Mouse (Mus musculus) forebrain, embryonic 10.5 days (tissue): ENCODE measurements at regions not wholly inside any gene's neighbourhood (a gene's known extent, or its start where the extent isn't known, plus 50 kb on each side); places are given as distances from the start of the nearest gene placed in this dataset.
"Not testable (repeated sequence)": the region's sequence is repeated elsewhere in the genome, so short reads cannot be mapped to it uniquely, and the experiment has no call there.

Experiments
- DNase-seq: peaks from one replicate; pipeline ENCODE4 v3.0.0-alpha.2; 2017; ENCODE audit warnings: low spot score; ENCODE audit errors: extremely low spot score
- H3K27ac ChIP-seq: fragments of 300-500 bp; sonication (generic); 2 replicates; pipeline ENCODE4 v1.5.1; 2016; ENCODE audit warnings: mild to moderate bottlenecking
- H3K27me3 ChIP-seq: fragments of 300-500 bp; sonication (generic); 2 replicates; pipeline ENCODE4 v1.6.1; 2016; ENCODE audit warnings: mild to moderate bottlenecking; ENCODE audit not compliant: poor library complexity, severe bottlenecking
- H3K36me3 ChIP-seq: fragments of 300-500 bp; sonication (generic); replicated peaks from 2 replicates; pipeline ENCODE4 v1.6.1; 2016; ENCODE audit warnings: mild to moderate bottlenecking, moderate library complexity
- H3K4me1 ChIP-seq: fragments of 300-500 bp; sonication (generic); 2 replicates; pipeline ENCODE4 v1.6.1; 2016
- H3K4me3 ChIP-seq: fragments of 300-500 bp; sonication (generic); 2 replicates; pipeline ENCODE4 v1.5.1; 2016; ENCODE audit warnings: mild to moderate bottlenecking, moderate library complexity
- H3K9me3 ChIP-seq: fragments of 300-500 bp; sonication (generic); 2 replicates; pipeline ENCODE4 v1.6.1; 2016; ENCODE audit warnings: mild to moderate bottlenecking, moderate library complexity
- WGBS: fragments of 180-500 bp; shearing (Covaris S2); methylation state at CpG from one replicate; pipeline ENCODE4 v1.1.7; 2016; 5-methylcytosine and 5-hydroxymethylcytosine counted together

DNA sequence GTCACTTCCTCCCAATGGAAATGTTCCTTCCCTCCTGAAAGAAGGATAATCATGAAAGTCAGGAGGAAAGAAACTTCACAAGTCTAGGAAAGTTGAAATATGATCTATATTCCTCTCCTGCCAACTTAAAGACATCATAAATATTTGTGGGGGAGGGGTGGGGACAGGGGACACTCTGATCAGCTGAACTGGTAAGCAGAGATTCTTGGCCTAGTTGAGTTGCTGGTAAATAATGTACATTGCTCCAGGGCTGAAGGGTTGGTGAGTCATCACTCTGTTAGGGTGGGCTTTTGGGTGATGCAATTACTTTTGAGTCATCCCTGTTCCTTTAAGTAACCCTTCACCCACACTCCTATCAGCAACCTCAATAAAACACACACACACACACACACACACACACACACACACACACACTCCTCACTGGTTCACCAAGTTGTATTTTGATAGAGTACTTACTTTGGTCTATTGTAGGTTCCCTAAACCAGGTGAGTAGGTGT, 56.0 kb downstream of the Ccdc71l start:
- no peaks in the 10 kb centered on the region for H3K27me3 ChIP-seq
- H3K27ac ChIP-seq, result no peak overlapping the region
- H3K4me3 ChIP-seq, result no peak overlapping the region
- DNase-seq, result no peak
- no peaks in the 10 kb centered on the region for H3K36me3 ChIP-seq
- H3K4me1 ChIP-seq, result no peaks in the 10 kb centered on the region
- H3K9me3 ChIP-seq, result no peaks in the 10 kb centered on the region

DNA sequence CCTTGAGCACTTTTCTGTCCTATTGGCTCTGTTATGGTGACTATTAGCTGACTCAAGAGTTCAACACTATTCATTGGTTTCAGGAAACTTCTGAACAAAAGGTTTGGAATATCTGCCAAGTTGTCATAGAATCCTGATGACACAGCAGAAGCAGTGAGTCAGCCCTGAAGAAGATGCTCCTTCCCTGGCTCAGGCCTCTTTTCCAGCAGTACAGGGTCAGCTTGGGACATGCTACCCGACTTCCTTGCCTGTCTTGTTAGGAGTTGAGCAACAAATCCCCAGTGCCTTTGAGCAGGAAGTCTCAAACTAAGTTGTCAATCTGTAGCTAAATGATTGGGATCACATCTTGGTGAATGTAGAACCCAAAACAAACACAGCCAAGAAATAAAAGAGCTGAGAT, 56.6 kb downstream of the Ccdc71l start:
- DNase-seq, result no peak
- WGBS, result 68% methylated on average over 1 of the region's 1 CpGs

DNA sequence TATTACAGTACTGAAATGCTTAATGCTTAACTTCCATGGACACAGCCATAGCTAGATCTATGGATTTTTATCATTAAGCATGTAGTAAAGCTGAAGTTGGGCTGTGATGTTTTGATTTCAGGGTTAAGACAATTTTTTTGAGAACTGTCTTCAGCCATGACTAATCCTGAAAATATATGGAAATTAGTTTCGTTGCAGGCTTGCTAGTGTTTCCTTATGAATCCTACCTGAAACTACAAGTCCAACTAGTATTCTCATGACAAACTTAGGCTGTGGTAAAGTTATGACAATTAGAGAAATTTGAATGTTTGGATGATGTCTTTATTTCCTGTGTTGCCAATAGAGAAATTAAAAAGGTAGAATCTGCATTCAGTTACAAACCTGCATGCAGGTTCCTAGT, 59.7 kb downstream of the Ccdc71l start:
- WGBS, result 77% methylated on average over 1 of the region's 1 CpGs

More for the DNA sequence above, 56.6 kb downstream of the Ccdc71l start:
- no peaks in the 10 kb centered on the region for H3K27me3 ChIP-seq
- H3K4me1 ChIP-seq, result no peaks in the 10 kb centered on the region
- no peak overlapping the region for H3K27ac ChIP-seq
- H3K36me3 ChIP-seq, result no peaks in the 10 kb centered on the region
- no peaks in the 10 kb centered on the region for H3K9me3 ChIP-seq
- no peak overlapping the region for H3K4me3 ChIP-seq

DNA sequence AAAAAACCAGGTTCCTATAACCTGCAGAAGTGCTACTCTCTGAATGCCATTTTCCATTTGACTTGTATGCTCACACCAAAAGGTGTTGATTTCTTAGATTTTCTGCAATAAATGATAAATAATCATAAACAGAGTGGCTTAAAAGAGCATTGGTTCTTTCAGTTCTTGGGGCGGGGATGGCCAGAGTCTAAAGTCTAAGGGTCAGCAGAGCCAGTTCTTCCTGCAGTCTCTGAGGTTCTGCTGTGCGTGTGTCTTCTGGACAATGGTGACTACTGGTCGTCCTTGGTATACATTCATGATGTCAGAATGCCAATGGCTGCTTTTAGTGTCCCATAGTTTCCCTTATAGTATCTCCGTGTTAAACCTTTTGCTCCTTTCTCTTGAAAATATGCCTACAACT, 66.3 kb downstream of the Ccdc71l start:
- Histone ChIP-seq H3K36me3 (no peaks in the 10 kb centered on the region), H3K27me3 (no peaks in the 10 kb centered on the region), H3K4me3 (no peak overlapping the region), H3K4me1 (no peaks in the 10 kb centered on the region), H3K27ac (no peak overlapping the region), H3K9me3 (no peaks in the 10 kb centered on the region)
- 85% methylated on average over 4 of the region's 4 CpGs for WGBS
- DNase-seq, result no peak

More for the DNA sequence above, 59.7 kb downstream of the Ccdc71l start:
- H3K27me3 ChIP-seq, result no peaks in the 10 kb centered on the region
- DNase-seq, result no peak
- no peak overlapping the region for H3K4me3 ChIP-seq
- no peaks in the 10 kb centered on the region for H3K4me1 ChIP-seq
- no peaks in the 10 kb centered on the region for H3K36me3 ChIP-seq
- H3K9me3 ChIP-seq, result no peaks in the 10 kb centered on the region
- H3K27ac ChIP-seq, result no peak overlapping the region

DNA sequence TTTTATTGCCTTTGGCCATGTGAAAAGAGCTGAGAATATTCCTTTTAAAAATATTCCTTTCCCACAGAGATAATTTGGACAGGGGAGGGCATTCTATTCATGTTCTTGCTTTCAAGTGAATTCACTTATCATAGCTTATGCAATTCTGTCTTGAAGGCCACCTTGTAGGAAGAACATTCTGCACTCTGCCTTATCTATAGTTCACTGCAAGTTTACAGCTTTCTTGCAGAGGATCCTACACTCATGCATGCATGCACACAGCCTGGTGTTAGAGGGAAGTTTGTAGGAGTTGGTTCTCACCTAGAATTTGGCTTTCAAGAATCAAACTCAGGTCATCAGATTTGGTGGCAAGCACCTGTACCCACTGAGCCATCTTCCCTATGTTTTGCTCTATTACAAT, 67.4 kb downstream of the Ccdc71l start:
- DNase-seq, result no peak
- H3K9me3 ChIP-seq, result no peaks in the 10 kb centered on the region
- no peaks in the 10 kb centered on the region for H3K36me3 ChIP-seq
- H3K27me3 ChIP-seq, result no peaks in the 10 kb centered on the region
- no peak overlapping the region for H3K27ac ChIP-seq
- H3K4me3 ChIP-seq, result no peak overlapping the region
- H3K4me1 ChIP-seq, result no peaks in the 10 kb centered on the region

DNA sequence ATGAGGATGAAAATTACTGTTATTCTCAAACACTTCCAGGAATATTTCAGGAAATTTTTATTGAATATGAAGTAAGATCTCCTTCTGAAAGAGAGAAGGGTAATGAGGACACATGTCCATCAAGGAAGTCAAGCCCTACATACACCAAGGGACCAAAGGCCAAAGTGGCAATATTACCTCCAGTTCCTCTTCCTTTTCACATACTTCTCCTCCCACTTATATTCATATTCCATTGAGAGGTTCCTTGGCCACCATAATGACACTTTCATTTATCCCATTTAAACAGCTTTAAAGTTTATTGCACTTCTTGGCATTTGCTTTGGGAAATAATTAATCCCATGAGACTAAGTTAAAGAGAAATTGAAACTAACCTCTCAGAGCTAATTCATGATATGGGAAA, 70.9 kb downstream of the Ccdc71l start:
- Histone ChIP-seq H3K4me3 (no peak overlapping the region), H3K27ac (no peak overlapping the region), H3K9me3 (no peaks in the 10 kb centered on the region), H3K27me3 (no peaks in the 10 kb centered on the region), H3K4me1 (no peaks in the 10 kb centered on the region), H3K36me3 (no peaks in the 10 kb centered on the region)
- no peak for DNase-seq

DNA sequence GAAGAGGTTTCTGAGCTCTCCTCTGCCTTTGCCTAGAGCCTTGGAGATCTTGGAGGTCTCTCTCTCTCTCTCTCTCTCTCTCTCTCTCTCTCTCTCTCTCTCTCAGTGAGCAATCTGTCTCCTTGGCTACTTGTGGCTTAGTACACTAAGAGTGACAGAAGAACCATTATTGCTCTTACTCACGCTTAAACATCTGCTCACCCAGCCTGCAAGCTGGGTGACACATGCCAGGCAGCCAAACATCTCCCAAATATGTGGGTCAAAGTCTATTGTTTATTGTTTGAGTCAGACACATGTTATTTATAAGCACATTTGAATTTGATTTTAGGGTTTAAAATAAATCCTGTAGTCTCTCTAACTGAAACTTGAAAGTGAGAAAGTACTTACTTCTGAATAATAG, 72.7 kb downstream of the Ccdc71l start:
- no peaks in the 10 kb centered on the region for H3K36me3 ChIP-seq
- DNase-seq, result no peak
- no peak overlapping the region for H3K27ac ChIP-seq
- H3K4me1 ChIP-seq, result no peaks in the 10 kb centered on the region
- 70% methylated on average over 1 of the region's 1 CpGs for WGBS
- H3K9me3 ChIP-seq, result no peaks in the 10 kb centered on the region
- H3K27me3 ChIP-seq, result no peaks in the 10 kb centered on the region
- H3K4me3 ChIP-seq, result no peak overlapping the region

DNA sequence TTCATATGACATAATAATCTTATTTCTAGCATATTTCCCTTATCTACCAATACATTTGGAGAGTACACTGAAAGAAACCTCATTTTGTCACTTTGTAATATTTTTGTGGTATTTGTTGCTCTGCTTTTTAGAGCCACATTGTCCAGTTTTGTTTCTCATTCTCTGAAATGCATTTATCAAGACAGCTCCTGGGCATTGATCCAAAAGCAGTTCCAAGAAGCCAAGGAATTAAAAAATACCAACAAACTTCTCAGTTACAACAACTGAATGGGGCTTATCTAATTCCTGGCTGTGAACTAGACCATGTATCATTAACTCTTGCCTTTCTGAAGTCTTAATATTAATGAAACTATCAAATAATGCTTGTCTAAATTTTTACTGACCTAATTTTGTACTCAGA, 76.3 kb downstream of the Ccdc71l start:
- Histone ChIP-seq H3K9me3 (no peaks in the 10 kb centered on the region), H3K4me3 (no peak overlapping the region), H3K4me1 (no peaks in the 10 kb centered on the region), H3K36me3 (no peaks in the 10 kb centered on the region), H3K27ac (no peak overlapping the region), H3K27me3 (no peaks in the 10 kb centered on the region)
- DNase-seq, result no peak

DNA sequence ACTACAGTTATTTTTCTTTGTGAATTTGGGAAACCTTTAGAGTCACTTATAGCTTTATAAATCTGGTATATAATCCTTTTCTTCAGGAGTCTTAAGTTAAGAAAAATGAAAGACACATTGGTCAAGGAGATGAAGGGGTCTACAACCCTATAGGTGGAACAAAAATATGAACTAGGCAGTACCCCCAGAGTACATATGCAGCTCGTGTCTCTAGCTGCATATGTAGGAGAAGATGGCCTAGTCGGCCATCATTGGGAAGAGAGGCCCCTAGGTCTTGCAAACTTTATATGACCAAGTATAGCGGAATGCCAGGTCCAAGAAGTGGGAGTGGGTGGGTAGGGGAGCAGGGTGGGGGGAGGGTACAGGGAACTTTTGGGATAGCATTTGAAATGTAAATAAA, 76.7 kb downstream of the Ccdc71l start:
- DNase-seq, result not testable (repeated sequence)

DNA sequence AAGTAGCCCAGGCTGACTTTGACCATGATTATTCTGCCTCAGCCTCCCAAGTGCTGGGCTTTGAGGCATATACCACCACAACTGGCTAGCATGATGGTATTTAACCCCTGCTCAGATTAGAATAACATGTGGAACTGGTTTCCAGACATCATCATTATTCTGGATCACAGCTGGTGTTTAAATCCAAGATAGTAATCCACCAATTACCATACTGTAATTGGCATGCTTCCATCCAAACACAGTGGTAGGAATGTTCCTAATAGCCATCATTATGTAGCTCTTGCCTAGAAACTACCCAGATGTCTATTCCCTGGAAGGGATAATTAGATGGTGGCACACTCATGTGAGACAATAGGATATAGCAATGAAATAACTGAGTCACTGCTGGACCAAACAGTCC, 77.4 kb downstream of the Ccdc71l start:
- H3K9me3 ChIP-seq, result no peaks in the 10 kb centered on the region
- H3K27me3 ChIP-seq, result no peaks in the 10 kb centered on the region
- H3K4me1 ChIP-seq, result no peaks in the 10 kb centered on the region
- H3K27ac ChIP-seq, result no peak overlapping the region
- H3K36me3 ChIP-seq, result no peaks in the 10 kb centered on the region
- no peak overlapping the region for H3K4me3 ChIP-seq
- no peak for DNase-seq

More for the DNA sequence above, 76.7 kb downstream of the Ccdc71l start:
- not testable (repeated sequence) for H3K36me3 ChIP-seq, H3K27me3 ChIP-seq, H3K27ac ChIP-seq, H3K4me1 ChIP-seq, H3K9me3 ChIP-seq, H3K4me3 ChIP-seq
- WGBS, result 89% methylated on average over 3 of the region's 3 CpGs

DNA sequence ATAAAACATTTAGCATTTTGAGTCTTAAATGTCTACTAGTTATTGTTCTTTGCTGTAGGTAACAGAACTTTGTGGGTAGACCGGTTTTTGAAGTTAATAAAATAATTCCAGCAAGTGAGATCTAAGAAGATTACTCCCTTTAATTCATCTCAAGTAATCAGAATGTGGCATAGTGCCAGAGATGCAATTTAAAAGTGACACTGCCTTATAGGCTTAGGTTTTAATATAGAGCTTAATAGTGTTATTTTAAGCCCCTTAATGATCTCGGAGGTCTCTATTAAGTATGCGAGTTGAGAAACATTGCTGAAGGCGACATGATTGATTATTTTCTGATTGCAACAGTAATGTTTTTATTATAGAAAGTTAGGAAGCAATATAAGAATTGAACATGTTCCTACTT, 78.3 kb downstream of the Ccdc71l start:
- H3K9me3 ChIP-seq, result no peaks in the 10 kb centered on the region
- DNase-seq, result no peak
- WGBS, result 86% methylated on average over 4 of the region's 4 CpGs
- no peaks in the 10 kb centered on the region for H3K27me3 ChIP-seq
- no peaks in the 10 kb centered on the region for H3K36me3 ChIP-seq
- no peak overlapping the region for H3K27ac ChIP-seq
- no peaks in the 10 kb centered on the region for H3K4me1 ChIP-seq
- H3K4me3 ChIP-seq, result no peak overlapping the region

DNA sequence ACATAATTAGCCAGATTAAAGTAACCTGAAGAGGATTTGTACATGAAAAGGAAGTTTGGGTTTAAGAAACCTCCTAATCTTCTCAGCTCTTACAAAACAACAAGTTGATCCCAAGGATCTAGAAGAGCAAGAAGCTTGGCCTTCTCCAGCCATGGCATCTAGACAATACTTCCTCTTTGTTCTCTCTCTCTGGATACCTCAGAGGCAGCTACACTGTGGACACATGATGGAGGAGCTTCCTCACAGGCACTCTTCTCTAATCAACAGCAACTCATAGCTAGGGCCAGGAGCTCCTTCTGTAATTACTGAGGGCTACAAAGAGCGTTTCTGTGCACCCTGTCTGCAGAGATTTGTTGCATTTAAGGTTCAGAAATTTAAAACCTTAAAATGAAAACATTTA, 79.9 kb downstream of the Ccdc71l start:
- Histone ChIP-seq H3K4me1 (no peaks in the 10 kb centered on the region), H3K9me3 (no peaks in the 10 kb centered on the region), H3K4me3 (no peak overlapping the region), H3K27me3 (no peaks in the 10 kb centered on the region), H3K36me3 (no peaks in the 10 kb centered on the region), H3K27ac (no peak overlapping the region)
- DNase-seq, result no peak
- WGBS, result 85% methylated on average over 1 of the region's 1 CpGs

DNA sequence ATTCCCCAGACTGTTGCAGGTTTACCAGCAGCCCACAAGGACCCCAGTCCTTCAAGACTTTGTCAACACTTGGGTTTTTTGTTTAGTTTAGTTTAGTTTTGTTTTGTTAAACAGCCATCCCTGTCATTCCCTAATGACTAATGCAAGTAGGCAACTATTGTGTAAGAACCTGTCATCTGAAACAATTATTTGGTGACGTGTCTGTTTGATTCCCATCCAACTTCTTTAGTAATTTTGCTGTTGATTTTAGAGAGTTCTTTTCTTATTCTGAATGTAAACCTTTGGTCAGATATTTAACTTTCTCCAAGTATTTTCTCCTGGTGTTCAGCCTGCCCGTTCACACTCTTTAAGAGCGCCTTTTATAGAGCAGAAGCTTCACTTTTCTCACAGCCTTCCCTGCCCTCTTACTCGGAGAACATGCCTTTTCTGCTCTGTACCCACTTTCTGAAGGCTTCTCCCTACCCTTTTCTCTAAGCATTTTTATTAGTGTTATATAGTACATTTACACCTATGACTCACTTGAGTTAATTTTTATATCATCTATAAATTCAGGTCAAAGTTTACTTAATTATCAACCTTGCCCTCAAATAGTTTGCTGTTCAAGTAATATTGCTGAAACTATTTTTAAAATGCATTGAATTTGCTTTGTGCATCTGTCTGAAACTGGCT, 82.0 kb downstream of the Ccdc71l start:
- no peak overlapping the region for H3K27ac ChIP-seq

DNA sequence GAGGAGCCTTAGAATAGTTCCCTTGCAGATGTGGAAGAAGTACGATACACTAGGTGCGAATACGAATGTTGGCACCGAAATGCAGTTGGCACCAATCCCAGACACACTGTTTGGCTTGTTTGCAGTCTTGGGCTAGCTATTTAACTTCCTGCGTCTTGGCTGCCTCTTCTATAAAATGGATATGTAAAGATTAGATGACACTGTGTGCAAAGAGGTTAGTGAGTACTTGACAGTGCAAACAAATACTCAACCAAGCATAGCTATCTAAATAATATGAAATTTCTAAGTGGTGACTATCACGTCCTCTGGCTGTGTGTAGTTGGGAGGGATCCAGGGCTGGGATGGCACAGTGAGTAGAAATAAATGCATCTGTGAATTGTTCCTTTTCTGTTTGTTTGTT, 86.9 kb downstream of the Ccdc71l start:
- no peak for DNase-seq
- Histone ChIP-seq H3K4me3 (no peak overlapping the region), H3K27me3 (no peaks in the 10 kb centered on the region), H3K27ac (no peak overlapping the region), H3K4me1 (no peaks in the 10 kb centered on the region), H3K9me3 (no peaks in the 10 kb centered on the region), H3K36me3 (no peaks in the 10 kb centered on the region)
- WGBS, result 94% methylated on average over 6 of the region's 6 CpGs

More for the DNA sequence above, 82.0 kb downstream of the Ccdc71l start:
- Histone ChIP-seq H3K9me3 (no peaks in the 10 kb centered on the region), H3K27me3 (no peaks in the 10 kb centered on the region), H3K36me3 (no peaks in the 10 kb centered on the region), H3K4me3 (no peak overlapping the region), H3K4me1 (no peaks in the 10 kb centered on the region)
- WGBS, result 89% methylated on average over 4 of the region's 4 CpGs
- DNase-seq, result no peak
